Mouse (Mus musculus): ENCODE results near the gene Jund.

GRCm38 (mm10) chr8:70696946-70697345 is 1.8 kb upstream of the Jund start:
- no peak for TF ChIP-seq POU5F1 (IDR thresholded peaks at IDR 0.05; ENCODE audit: borderline replicate concordance, low read length)
- no peak for TF ChIP-seq NANOG (IDR thresholded peaks at IDR 0.05; ENCODE audit: borderline replicate concordance, low read length)
- no peak for TF ChIP-seq CTCF (conservative IDR thresholded peaks at IDR 0.05; ENCODE audit: low read length)

Data from E14TG2a.4 (cell line).